Mouse (Mus musculus) thymus, adult 2 months (tissue): ENCODE data around the gene Lekr1.

Experiments
- CTCF ChIP-seq: fragments of 200-500 bp; IDR thresholded peaks from 2 replicates; pipeline ENCODE4 v1.5.1; 2012; ENCODE audit warnings: mild to moderate bottlenecking, control low read depth, low read length, moderate library complexity, borderline replicate concordance; ENCODE audit not compliant: control insufficient read depth, poor library complexity, insufficient read depth; ENCODE audit errors: extremely low read depth
- POLR2A ChIP-seq: fragments of 200-500 bp; IDR thresholded peaks from 2 replicates; pipeline ENCODE4 v1.6.1; 2012; ENCODE audit warnings: mild to moderate bottlenecking, low read length, control low read depth, moderate library complexity; ENCODE audit not compliant: control insufficient read depth, poor library complexity, insufficient read depth; ENCODE audit errors: extremely low read depth

DNA sequence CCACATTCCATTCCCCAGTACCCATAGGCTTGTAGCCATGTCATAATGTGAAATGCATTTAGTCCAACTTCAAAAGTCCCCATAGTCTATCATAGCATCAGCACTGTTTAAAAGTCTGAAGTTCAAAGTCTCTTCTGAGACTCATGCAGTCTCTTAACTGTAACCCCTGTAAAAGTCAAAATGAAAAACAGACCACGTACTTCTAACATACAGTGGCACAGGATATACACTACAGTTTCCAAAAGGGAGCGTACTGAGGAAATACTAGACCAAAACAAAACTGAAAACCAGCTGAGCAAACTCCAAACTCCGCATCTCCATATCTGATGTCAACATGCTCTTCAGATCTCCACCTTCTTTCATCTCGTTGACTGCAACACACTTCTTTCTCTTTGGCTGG is 127.5 kb downstream of the Lekr1 start:
- TF ChIP-seq POLR2A (no peak), CTCF (no peak)
